In genomic region chr4:83122003-83122667, GRCm38 (mm10) we compare ENCODE assay signal across 28 mouse cellular contexts.
A peak's percentile ranks its signal among the peaks of the same experiment; 100 is the strongest.
DNase-seq lines count a peak whose midpoint lies in the region; ATAC-seq and TF ChIP-seq lines count a peak whose summit lies in the region.
"Had no signal": no experiment of that assay in that cellular context is flagged by ENCODE, and none has a peak within 500 bp of the region (broad histone marks: within the 10 kb centered on the region; RNA-seq: fewer than 3 reads in every experiment).

No protein-coding gene starts in this region.

- H3K4me2 ChIP-seq in hindbrain, embryonic 14.5 days (replicated peaks), result no peak overlapping the region
- H3K4me2 ChIP-seq: intestine, embryonic 15.5 days; liver, embryonic 13.5 days; midbrain, embryonic 11.5 days had no signal

- H3K9ac ChIP-seq in hindbrain, embryonic 14.5 days, result no peak overlapping the region
- H3K9ac ChIP-seq: forebrain, postnatal 0 days; intestine, embryonic 15.5 days; liver, embryonic 13.5 days had no signal

- no peak for TF ChIP-seq POLR2A in embryonic fibroblast, embryonic 13.5 days (IDR thresholded peaks at IDR 0.05; ENCODE audit: low read depth, low read length)

- no peaks in the 10 kb centered on the region for H3K36me3 ChIP-seq in embryonic facial prominence, embryonic 10.5 days (replicated peaks)
- H3K36me3 ChIP-seq in hindbrain, embryonic 14.5 days (replicated peaks; ENCODE audit: control insufficient read depth, insufficient read depth), result no peaks in the 10 kb centered on the region
- H3K36me3 ChIP-seq: G1E; intestine, embryonic 15.5 days; liver, embryonic 13.5 days had no signal

- 83% methylated on average over 6 of the region's 6 CpGs for whole genome bisulfite sequencing in embryonic facial prominence, embryonic 10.5 days
- WGBS in hindbrain, embryonic 14.5 days, result 85% methylated on average over 6 of the region's 6 CpGs

- no peaks in the 10 kb centered on the region for H3K27me3 ChIP-seq in embryonic facial prominence, embryonic 10.5 days (replicated peaks; ENCODE audit: low read depth, poor library complexity, severe bottlenecking)
- H3K27me3 ChIP-seq in hindbrain, embryonic 14.5 days (ENCODE audit: control insufficient read depth, insufficient read depth, low read length), result no peaks in the 10 kb centered on the region
- H3K27me3 ChIP-seq: intestine, embryonic 15.5 days; liver, embryonic 13.5 days had no signal

- 0 out of 2 replicates have a peak, but pooled peaks have one; percentile 33 for ATAC-seq in megakaryocyte, adult 5-6 weeks (ENCODE audit: poor library complexity, severe bottlenecking)
- no peak for ATAC-seq in frontal cortex, adult (ENCODE audit: low TSS enrichment)
- ATAC-seq in hindbrain, embryonic 14.5 days (ENCODE audit: low FRiP score), result no peak
- ATAC-seq: forebrain, postnatal 0 days; hindbrain, postnatal 0 days; intestine, embryonic 15.5 days; midbrain, embryonic 16.5 days had no signal

- H3K9me3 ChIP-seq in embryonic facial prominence, embryonic 10.5 days, result no peaks in the 10 kb centered on the region
- H3K9me3 ChIP-seq in hindbrain, embryonic 14.5 days (ENCODE audit: control insufficient read depth, low read length), result no peaks in the 10 kb centered on the region
- H3K9me3 ChIP-seq: intestine, embryonic 15.5 days; liver, embryonic 13.5 days had no signal

- H3K4me1 ChIP-seq in embryonic facial prominence, embryonic 10.5 days, result peaks cover 6% of the 10 kb centered on the region
- peaks cover 2% of the 10 kb centered on the region; the same call in 1 of the 2 replicates for H3K4me1 ChIP-seq in embryonic fibroblast, embryonic 13.5 days (ENCODE audit: control insufficient read depth, insufficient read depth, low read length)
- no peaks in the 10 kb centered on the region for H3K4me1 ChIP-seq in hindbrain, embryonic 14.5 days (replicated peaks; ENCODE audit: control insufficient read depth, insufficient read depth, low read length)
- H3K4me1 ChIP-seq: intestine, embryonic 15.5 days; liver, embryonic 13.5 days had no signal

- DNase-seq in heart, adult 11 months, result peak; percentile 16
- no peak for DNase-seq in heart, adult 8-10 months (ENCODE audit: low spot score)
- no peak for DNase-seq in embryonic facial prominence, embryonic 10.5 days (ENCODE audit: low spot score)
- DNase-seq in frontal cortex, postnatal 25 days (ENCODE audit: low spot score in 2 of 2), result no peak
- no peak for DNase-seq in hindbrain, embryonic 14.5 days (ENCODE audit: low spot score)
- DNase-seq: adrenal gland, postnatal 10 days; cerebellum, adult 11 months; cerebellum, adult 9-10 months; cerebellum, postnatal 36 days; embryo, embryonic 11 days; forebrain, postnatal 0 days; gastrocnemius, postnatal 36 days; heart, postnatal 14 days; kidney, adult 8-10 months; layer of hippocampus, adult 9-11 months; liver, embryonic 13.5 days; lung, adult 18-20 months; lung, postnatal 10 days; right cerebral cortex, postnatal 25 days had no signal

- no peak overlapping the region for H3K4me3 ChIP-seq in embryonic facial prominence, embryonic 10.5 days
- H3K4me3 ChIP-seq in embryonic fibroblast, embryonic 13.5 days (ENCODE audit: insufficient read depth, low read length), result no peak overlapping the region
- H3K4me3 ChIP-seq in hindbrain, embryonic 14.5 days (replicated peaks; ENCODE audit: low read length), result no peak overlapping the region
- H3K4me3 ChIP-seq: intestine, embryonic 15.5 days; liver, embryonic 13.5 days had no signal

- no peak for TF ChIP-seq CTCF in embryonic fibroblast, embryonic 13.5 days (IDR thresholded peaks at IDR 0.05; ENCODE audit: borderline replicate concordance, insufficient read depth, low read length)

- H3K27ac ChIP-seq in embryonic facial prominence, embryonic 10.5 days (replicated peaks), result 0 out of 2 replicates have a peak overlapping the region, but pooled peaks have one; percentile 40
- peak overlapping the region; percentile 47; the same call in 1 of the 2 replicates for H3K27ac ChIP-seq in embryonic fibroblast, embryonic 13.5 days (ENCODE audit: insufficient read depth, low read length)
- H3K27ac ChIP-seq in hindbrain, embryonic 14.5 days, result no peak overlapping the region
- H3K27ac ChIP-seq: hindbrain, postnatal 0 days; intestine, embryonic 15.5 days; kidney, postnatal 0 days; liver, embryonic 13.5 days had no signal
